Mouse (Mus musculus): ENCODE measurements around the gene 1600015I10Rik. TPM values are rescaled to one million over a fixed set of nuclear protein-coding genes. Genes with fewer than 3 reads are reported as not detected.

1600015I10Rik gene
- polyA plus RNA-seq, 1 experiment from 2014 or later = not detected

DNA sequence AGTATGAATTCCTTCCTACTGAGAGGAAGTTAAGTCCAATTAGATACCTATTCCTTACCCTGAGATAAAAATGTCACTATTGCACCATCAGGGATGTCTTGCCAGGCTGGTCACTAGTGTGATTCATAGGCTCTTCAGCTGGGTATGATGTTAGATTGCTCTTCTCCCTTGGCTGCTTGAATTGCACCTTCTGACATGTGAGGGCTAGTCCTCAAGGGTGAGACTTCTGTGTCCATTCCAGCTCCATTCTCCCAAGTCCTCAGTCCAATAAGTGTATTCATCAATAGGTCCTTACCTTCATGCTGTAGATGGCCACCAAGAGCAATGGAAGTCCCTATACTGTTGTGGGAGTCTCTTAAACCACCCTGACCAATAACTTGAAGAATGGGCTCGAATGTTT is 49.9 kb downstream of the 1600015I10Rik start:
- no peak overlapping the region for H3K4me2 ChIP-seq (replicated peaks)
- H3K9me3 ChIP-seq = no peaks in the 10 kb centered on the region
- H3K9ac ChIP-seq (replicated peaks) = no peak overlapping the region
- H3K36me3 ChIP-seq = no peaks in the 10 kb centered on the region
- no peaks in the 10 kb centered on the region for H3K4me1 ChIP-seq
- no peak overlapping the region for H3K4me3 ChIP-seq
- H3K27ac ChIP-seq (replicated peaks) = no peak overlapping the region
- WGBS = 59% methylated on average over 1 of the region's 1 CpGs
- H3K27me3 ChIP-seq = no peaks in the 10 kb centered on the region
- ATAC-seq (ENCODE audit: low FRiP score, low read depth) = no peak

- Histone ChIP-seq H3K36me3 (no peaks in the 10 kb centered on the region), H3K4me3 (no peak overlapping the region), H3K4me1 (no peaks in the 10 kb centered on the region), H3K27me3 (no peaks in the 10 kb centered on the region), H3K27ac (replicated peaks) (no peak overlapping the region), H3K4me2 (replicated peaks) (no peak overlapping the region), H3K9ac (replicated peaks) (no peak overlapping the region), H3K9me3 (no peaks in the 10 kb centered on the region)
- 88% methylated on average over 3 of the region's 3 CpGs for WGBS
- no peak for ATAC-seq (ENCODE audit: low FRiP score, low read depth)
Observed at GRCm38 (mm10) chr6:48982305-48982704, 52.6 kb downstream of the 1600015I10Rik start.

Other genes starting within 250 kb of the 1600015I10Rik start
- 2.3 and 3.0 TPM in 2 replicates for gene Gimap4, start 245.3 kb upstream of the 1600015I10Rik start, polyA plus RNA-seq (2016; fragmentation: Nextera tagmentation; extraction: Ambion mirVana)
- 5.7 and 6.9 TPM in 2 replicates for gene Gimap6, start 221.7 kb upstream of the 1600015I10Rik start, polyA plus RNA-seq (2016; fragmentation: Nextera tagmentation; extraction: Ambion mirVana)
- gene Gm28053, start 211.3 kb upstream of the 1600015I10Rik start, polyA plus RNA-seq (2016; fragmentation: Nextera tagmentation; extraction: Ambion mirVana) = not detected in 2 replicates
- gene Gimap7, start 211.3 kb upstream of the 1600015I10Rik start, polyA plus RNA-seq (2016; fragmentation: Nextera tagmentation; extraction: Ambion mirVana) = not detected in 2 replicates
- gene Gimap1, start 190.8 kb upstream of the 1600015I10Rik start, polyA plus RNA-seq (2016; fragmentation: Nextera tagmentation; extraction: Ambion mirVana) = 5.0 and 5.5 TPM in 2 replicates
- gene Gimap5, start 183.7 kb upstream of the 1600015I10Rik start, polyA plus RNA-seq (2016; fragmentation: Nextera tagmentation; extraction: Ambion mirVana) = 0.87 and 0.97 TPM in 2 replicates
- gene Gimap3, start 159.0 kb upstream of the 1600015I10Rik start, polyA plus RNA-seq (2016; fragmentation: Nextera tagmentation; extraction: Ambion mirVana) = not detected in 2 replicates
- 18.5 and 18.6 TPM in 2 replicates for gene Tmem176a, start 89.0 kb upstream of the 1600015I10Rik start, polyA plus RNA-seq (2016; fragmentation: Nextera tagmentation; extraction: Ambion mirVana)
- gene Tmem176b, start 88.4 kb upstream of the 1600015I10Rik start, polyA plus RNA-seq (2016; fragmentation: Nextera tagmentation; extraction: Ambion mirVana) = 64.5 and 86.7 TPM in 2 replicates
- gene Aoc1, start 57.0 kb upstream of the 1600015I10Rik start, polyA plus RNA-seq (2016; fragmentation: Nextera tagmentation; extraction: Ambion mirVana) = not detected in 2 replicates
- not detected in 2 replicates for gene Doxl2, start 45.1 kb downstream of the 1600015I10Rik start, polyA plus RNA-seq (2016; fragmentation: Nextera tagmentation; extraction: Ambion mirVana)
- gene Svs1, start 57.0 kb downstream of the 1600015I10Rik start, polyA plus RNA-seq (2016; fragmentation: Nextera tagmentation; extraction: Ambion mirVana) = not detected in 2 replicates
- gene Gpnmb, start 106.7 kb downstream of the 1600015I10Rik start, polyA plus RNA-seq (2016; fragmentation: Nextera tagmentation; extraction: Ambion mirVana) = 0.20 and 0.30 TPM in 2 replicates
- gene Malsu1, start 143.9 kb downstream of the 1600015I10Rik start, polyA plus RNA-seq (2016; fragmentation: Nextera tagmentation; extraction: Ambion mirVana) = 60.9 and 67.0 TPM in 2 replicates

All from midbrain, embryonic 12.5 days (tissue).